Mouse (Mus musculus) MEL (cell line): Measurements from ENCODE around the gene Tspan3. TPM values are rescaled to one million over a fixed set of nuclear protein-coding genes. Genes with fewer than 3 reads are reported as not detected.

Experiments used
- DNase-seq: peaks from one replicate; pipeline ENCODE4 v3.0.0; 2011; ENCODE audit warnings: low read depth, low spot score
- H3K27ac ChIP-seq: 2 replicates; pipeline ENCODE4 v1.5.1; 2012; ENCODE audit warnings: low read depth, mild to moderate bottlenecking, control low read depth, low read length, moderate library complexity; ENCODE audit not compliant: control insufficient read depth
- H3K27me3 ChIP-seq, 2 experiments: fragments of 150-350 bp in 1 of 2; sonication (generic) in 1 of 2; 2 replicates each; pipeline ENCODE4 v1.6.1; 2012; ENCODE audit warnings: low read length in 2 of 2, mild to moderate bottlenecking in 2 of 2, improper control_type of control experiment in 1 of 2, moderate library complexity in 1 of 2; ENCODE audit not compliant: insufficient read depth in 2 of 2, control insufficient read depth in 1 of 2
- H3K36me3 ChIP-seq, 2 experiments: 2 replicates each; pipeline ENCODE4 v1.6.1; 2012 to 2014; ENCODE audit warnings: low read length in 2 of 2, improper control_type of control experiment in 1 of 2, inconsistent platforms in 1 of 2, mild to moderate bottlenecking in 1 of 2; ENCODE audit not compliant: insufficient read depth in 2 of 2, control insufficient read depth in 1 of 2
- H3K4me1 ChIP-seq, 2 experiments: fragments of 150-350 bp in 1 of 2; sonication (generic) in 1 of 2; 2 replicates each; pipeline ENCODE4 v1.6.1; 2012; ENCODE audit warnings: low read length in 2 of 2, improper control_type of control experiment in 1 of 2, mild to moderate bottlenecking in 1 of 2; ENCODE audit not compliant: insufficient read depth in 2 of 2, control insufficient read depth in 1 of 2
- H3K4me3 ChIP-seq, 2 experiments: fragments of 150-350 bp in 1 of 2; sonication (generic) in 1 of 2; 2 replicates each; pipeline ENCODE4 v1.5.1; 2012; ENCODE audit warnings: low read depth in 2 of 2, low read length in 2 of 2, mild to moderate bottlenecking in 2 of 2, moderate library complexity in 2 of 2, control low read depth in 1 of 2, improper control_type of control experiment in 1 of 2; ENCODE audit not compliant: control insufficient read depth in 1 of 2, insufficient read depth in 1 of 2
- H3K79me2 ChIP-seq: 2 replicates; pipeline ENCODE4 v1.6.1; 2012; ENCODE audit warnings: mild to moderate bottlenecking, low read length, moderate library complexity; ENCODE audit not compliant: control insufficient read depth, poor library complexity, insufficient read depth
- H3K9ac ChIP-seq: 2 replicates; pipeline ENCODE4 v1.6.1; 2012; ENCODE audit warnings: low read depth, mild to moderate bottlenecking, control low read depth, low read length, moderate library complexity; ENCODE audit not compliant: control insufficient read depth, poor library complexity, severe bottlenecking
- H3K9me3 ChIP-seq: fragments of 150-350 bp; sonication (generic); replicated peaks from 2 replicates; pipeline ENCODE4 v1.6.1; 2012; ENCODE audit warnings: mild to moderate bottlenecking, low read length, improper control_type of control experiment, moderate library complexity; ENCODE audit not compliant: insufficient read depth
- E2F4 ChIP-seq: IDR thresholded peaks from 2 replicates; pipeline ENCODE4 v1.6.1; 2011; ENCODE audit warnings: low read depth, low read length, improper control_type of control experiment, borderline replicate concordance
- ETS1 ChIP-seq: IDR thresholded peaks from 2 replicates; pipeline ENCODE4 v1.6.1; 2012; ENCODE audit warnings: low read depth, mild to moderate bottlenecking, inconsistent platforms, low read length, improper control_type of control experiment, moderate library complexity
- KAT2A ChIP-seq: conservative IDR thresholded peaks from 2 replicates; pipeline ENCODE4 v1.6.1; 2012; ENCODE audit warnings: low read depth, low read length, improper control_type of control experiment, inconsistent platforms
- MAFK ChIP-seq: IDR thresholded peaks from 2 replicates; pipeline ENCODE4 v1.6.1; 2011; ENCODE audit warnings: low read depth, mild to moderate bottlenecking, low read length, improper control_type of control experiment, borderline replicate concordance
- MEF2A ChIP-seq: IDR thresholded peaks from 2 replicates; pipeline ENCODE4 v1.6.1; 2014; ENCODE audit warnings: low read depth, mild to moderate bottlenecking, inconsistent platforms, low read length, improper control_type of control experiment; ENCODE audit not compliant: poor library complexity, insufficient replicate concordance, severe bottlenecking; ENCODE audit errors: extremely low read depth
- MXI1 ChIP-seq: IDR thresholded peaks from 2 replicates; pipeline ENCODE4 v1.6.1; 2011; ENCODE audit warnings: mild to moderate bottlenecking, low read depth, low read length, improper control_type of control experiment
- MYC ChIP-seq: IDR thresholded peaks from 2 replicates; pipeline ENCODE4 v1.6.1; 2011; ENCODE audit warnings: low read depth, mild to moderate bottlenecking, low read length, improper control_type of control experiment, moderate library complexity
- POLR2A ChIP-seq, 2 experiments: IDR thresholded peaks; 2 replicates each; pipeline ENCODE4 v1.6.1; 2011 to 2012; ENCODE audit warnings: low read length in 2 of 2, mild to moderate bottlenecking in 2 of 2, control low read depth in 1 of 2, improper control_type of control experiment in 1 of 2, low read depth in 1 of 2, moderate library complexity in 1 of 2; ENCODE audit not compliant: control insufficient read depth in 1 of 2, insufficient read depth in 1 of 2, poor library complexity in 1 of 2
- RAD21 ChIP-seq: IDR thresholded peaks from 2 replicates; pipeline ENCODE4 v1.6.1; 2011; ENCODE audit warnings: mild to moderate bottlenecking, low read depth, low read length, improper control_type of control experiment
- SMC3 ChIP-seq: IDR thresholded peaks from 2 replicates; pipeline ENCODE4 v1.6.1; 2011; ENCODE audit warnings: low read depth, low read length, improper control_type of control experiment
- TCF12 ChIP-seq: IDR thresholded peaks from 2 replicates; pipeline ENCODE4 v1.6.1; 2014; ENCODE audit warnings: low read depth, mild to moderate bottlenecking, inconsistent platforms, low read length, improper control_type of control experiment, moderate library complexity
- USF2 ChIP-seq, 2 experiments: IDR thresholded peaks; 2 replicates each; pipeline ENCODE4 v1.6.1; 2011 to 2012; ENCODE audit warnings: improper control_type of control experiment in 2 of 2, low read length in 2 of 2, borderline replicate concordance in 1 of 2, inconsistent platforms in 1 of 2, low read depth in 1 of 2, mild to moderate bottlenecking in 1 of 2; ENCODE audit not compliant: insufficient read depth in 1 of 2
- polyA plus RNA-seq, 2 experiments: library from polyadenylated mRNA; stranded (reverse) in 1 of 2; unstranded in 1 of 2; fragments of >175 nt in 1 of 2; fragments of >200 nt in 1 of 2; gene quantifications; 2 replicates each; pipeline versions ENCODE4 v1.2.1 to v1.2.4; 2012; ENCODE audit warnings: low replicate concordance in 2 of 2, low read depth in 1 of 2; ENCODE audit not compliant: insufficient read length in 2 of 2, insufficient read depth in 1 of 2, missing spikeins in 1 of 2
- total RNA-seq: library from RNA; depleted of rRNA; stranded (reverse); fragments of 300-350 nt; gene quantifications from 2 replicates; pipeline ENCODE4 v1.2.3, GENCODE M21; 2012; rRNA removed

The Tspan3 gene
- total and polyA plus RNA-seq, 3 experiments, result 49.5 to 87.3 (median 62.6) TPM

- Histone ChIP-seq H3K4me3 (no peak within 1 kb of the TSS), H3K79me2 (no peaks in the 10 kb centered on the region), H3K36me3 (no peaks in the 10 kb centered on the region), H3K27me3 (no peaks in the 10 kb centered on the region), H3K9ac (no peak within 1 kb of the TSS), H3K27ac (no peak within 1 kb of the TSS), H3K4me1 (no peaks in the 10 kb centered on the region), H3K9me3 (no peaks in the 10 kb centered on the region)
- TF ChIP-seq MXI1, result no peak
- no peak for TF ChIP-seq SMC3
- TF ChIP-seq MYC, result no peak
- TF ChIP-seq RAD21, result no peak
- TF ChIP-seq TCF12, result no peak
- TF ChIP-seq ETS1, result no peak
- DNase-seq, result no peak
Measured at GRCm38 (mm10) chr9:56089778-56090520, 75.3 kb downstream of the Tspan3 start, which contains the start of gene Pstpip1. Pstpip1 (plus strand) TSS chr9:56089962.

GRCm38 (mm10) chr9:56086524-56086923 is 78.8 kb downstream of the Tspan3 start:
- no peaks in the 10 kb centered on the region for H3K4me1 ChIP-seq
- no peak overlapping the region for H3K9ac ChIP-seq
- H3K27ac ChIP-seq, result no peak overlapping the region
- no peak overlapping the region for H3K4me3 ChIP-seq
- no peaks in the 10 kb centered on the region for H3K9me3 ChIP-seq
- no peaks in the 10 kb centered on the region for H3K36me3 ChIP-seq
- TF ChIP-seq ETS1 (no peak), POLR2A (IDR thresholded peaks at IDR 0.05; ENCODE audit: control insufficient read depth in 1 of 2, insufficient read depth in 1 of 2, low read depth in 1 of 2, low read length in 2 of 2, poor library complexity in 1 of 2) (no peak), MAFK (no peak), E2F4 (no peak), KAT2A (no peak), SMC3 (no peak), MEF2A (no peak), RAD21 (no peak), USF2 (IDR thresholded peaks at IDR 0.05; ENCODE audit: borderline replicate concordance in 1 of 2, insufficient read depth in 1 of 2, low read depth in 1 of 2, low read length in 2 of 2) (no peak)
- TF ChIP-seq, all 39 proteins: peak for 0
- DNase-seq, result no peak
- H3K79me2 ChIP-seq, result no peaks in the 10 kb centered on the region
- no peaks in the 10 kb centered on the region for H3K27me3 ChIP-seq

Other genes starting within 250 kb of the Tspan3 start
- gene Scaper, start 227.4 kb downstream of the Tspan3 start, total RNA-seq, result 3.8 and 3.9 TPM in 2 replicates
- gene Scaper, start 227.4 kb downstream of the Tspan3 start, polyA plus RNA-seq, result 1 to 10 TPM in 1 of 2 experiments, not detected in 1; 4.1 TPM
- not detected in 2 replicates for gene 4930563M21Rik, start 154.9 kb downstream of the Tspan3 start, total RNA-seq
- not detected for gene 4930563M21Rik, start 154.9 kb downstream of the Tspan3 start, polyA plus RNA-seq
- gene Rcn2, start 123.6 kb downstream of the Tspan3 start, total RNA-seq, result 22.7 and 28.6 TPM in 2 replicates
- 10 to 100 TPM in 1 of 2 experiments, not detected in 1; 16.9 TPM for gene Rcn2, start 123.6 kb downstream of the Tspan3 start, polyA plus RNA-seq
- 0.04 TPM in 1 of 2 replicates, not detected in the other for gene Pstpip1, start 75.5 kb downstream of the Tspan3 start, total RNA-seq
- under 1 TPM in 1 of 2 experiments, not detected in 1; 0.22 TPM for gene Pstpip1, start 75.5 kb downstream of the Tspan3 start, polyA plus RNA-seq